Mouse (Mus musculus): Measurements from ENCODE around the gene Cdk5rap3.

Gene Cdk5rap3

GRCm38 (mm10) chr11:96861878-96862289 lies 54.4 kb downstream of the Cdk5rap3 start:
- intact Hi-C loops (cut with DNase I), result loop anchor here (2.0 to 5.0 kb wide), 2 partner anchors 80 to 103 kb away; no protein-coding TSS in a partner anchor

- intact Hi-C loops (cut with DNase I), result loop anchor here (5.0 kb wide), 1 partner anchor 79 kb away; no protein-coding TSS in a partner anchor
Observed at GRCm38 (mm10) chr11:96861446-96861845, 54.9 kb downstream of the Cdk5rap3 start.

- intact Hi-C loops (cut with DNase I), result loop anchor here (5.0 kb wide), 1 partner anchor 78 kb away; no protein-coding TSS in a partner anchor
Observed at GRCm38 (mm10) chr11:96860564-96860963, 55.7 kb downstream of the Cdk5rap3 start.

GRCm38 (mm10) chr11:96859635-96860034 lies 56.7 kb downstream of the Cdk5rap3 start:
- intact Hi-C loops (cut with DNase I), result loop anchor here (5.0 kb wide), 1 partner anchor 77 kb away; no protein-coding TSS in a partner anchor

- intact Hi-C loops (cut with DNase I), result no loop called here
Observed at GRCm38 (mm10) chr11:96857446-96857845, 58.9 kb downstream of the Cdk5rap3 start.
